Mouse (Mus musculus): ENCODE results near the gene Foxi1. TPM values are rescaled to one million over a fixed set of nuclear protein-coding genes. Genes with fewer than 3 reads are reported as not detected.

Gene Foxi1
- polyA plus RNA-seq, 1 experiment from 2014 or later = not detected

Other genes with a start within 250 kb of the Foxi1 start
- gene Kcnmb1, start 245.1 kb downstream of the Foxi1 start, polyA plus RNA-seq (2015; fragmentation: Nextera tagmentation; extraction: Ambion mirVana) = 0.45 and 0.85 TPM in 2 replicates
- 81.6 and 83.2 TPM in 2 replicates for gene Kcnip1, start 214.9 kb downstream of the Foxi1 start, polyA plus RNA-seq (2015; fragmentation: Nextera tagmentation; extraction: Ambion mirVana)
- gene Lcp2, start 161.2 kb downstream of the Foxi1 start, polyA plus RNA-seq (2015; fragmentation: Nextera tagmentation; extraction: Ambion mirVana) = 2.4 and 3.0 TPM in 2 replicates
- 30.1 and 30.9 TPM in 2 replicates for gene 4930469K13Rik, start 109.5 kb downstream of the Foxi1 start, polyA plus RNA-seq (2015; fragmentation: Nextera tagmentation; extraction: Ambion mirVana)
- 3.4 and 3.8 TPM in 2 replicates for gene Fam196b, start 106.7 kb upstream of the Foxi1 start, polyA plus RNA-seq (2015; fragmentation: Nextera tagmentation; extraction: Ambion mirVana)